Mouse (Mus musculus): ENCODE results near the gene Phldb2.

The Phldb2 gene

GRCm38 (mm10) chr16:45837541-45838342 lies 115.7 kb downstream of the Phldb2 start:
- DNase-seq = no peak

- no peak for DNase-seq
Observed at GRCm38 (mm10) chr16:45832747-45833108, 120.7 kb downstream of the Phldb2 start.

GRCm38 (mm10) chr16:45832061-45832746 lies 121.2 kb downstream of the Phldb2 start:
- no peak for DNase-seq

GRCm38 (mm10) chr16:45831094-45831872 lies 122.1 kb downstream of the Phldb2 start:
- DNase-seq = no peak

- no peak for DNase-seq
Observed at GRCm38 (mm10) chr16:45830096-45830866, 123.1 kb downstream of the Phldb2 start.

- no peak for DNase-seq
Observed at GRCm38 (mm10) chr16:45825309-45825708, 128.1 kb downstream of the Phldb2 start.

- no peak for DNase-seq
Observed at GRCm38 (mm10) chr16:45824025-45824424, 129.4 kb downstream of the Phldb2 start.

- no peak for DNase-seq
Observed at GRCm38 (mm10) chr16:45819911-45820310, 133.5 kb downstream of the Phldb2 start.

GRCm38 (mm10) chr16:45817795-45818194 lies 135.6 kb downstream of the Phldb2 start:
- no peak for DNase-seq

- peak; percentile 18 to 34 for DNase-seq
Observed at GRCm38 (mm10) chr16:45816670-45817069, 136.7 kb downstream of the Phldb2 start.

GRCm38 (mm10) chr16:45814611-45815010 lies 138.8 kb downstream of the Phldb2 start:
- DNase-seq = no peak

GRCm38 (mm10) chr16:45811788-45812187 lies 141.6 kb downstream of the Phldb2 start:
- DNase-seq = no peak

- DNase-seq = no peak
Observed at GRCm38 (mm10) chr16:45810829-45811326, 142.5 kb downstream of the Phldb2 start.

GRCm38 (mm10) chr16:45810155-45810554 lies 143.2 kb downstream of the Phldb2 start:
- no peak for DNase-seq

- no peak for DNase-seq
Observed at GRCm38 (mm10) chr16:45804708-45805107, 148.7 kb downstream of the Phldb2 start.

GRCm38 (mm10) chr16:45800406-45800805 lies 153.0 kb downstream of the Phldb2 start:
- no peak for DNase-seq

GRCm38 (mm10) chr16:45799150-45799549 lies 154.2 kb downstream of the Phldb2 start:
- peak; percentile 8 to 26 for DNase-seq

GRCm38 (mm10) chr16:45798591-45798990 lies 154.8 kb downstream of the Phldb2 start:
- no peak for DNase-seq

GRCm38 (mm10) chr16:45796815-45797214 lies 156.6 kb downstream of the Phldb2 start:
- peak; percentile 59 to 76 for DNase-seq

GRCm38 (mm10) chr16:45795188-45795693 lies 158.2 kb downstream of the Phldb2 start:
- no peak for DNase-seq

- DNase-seq = no peak
Observed at GRCm38 (mm10) chr16:45792781-45793180, 160.6 kb downstream of the Phldb2 start.

- peak in 1 of 2 experiments; percentile 12 for DNase-seq
Observed at GRCm38 (mm10) chr16:45791286-45791685, 162.1 kb downstream of the Phldb2 start.

Data from cerebellum, postnatal 10 days (tissue).